Mouse (Mus musculus) thymus, adult 2 months (tissue): ENCODE measurements around the gene Ranbp10. TPM values are rescaled to one million over a fixed set of nuclear protein-coding genes. Genes with fewer than 3 reads are reported as not detected.

Source experiments
- DNase-seq: peaks from one replicate; pipeline ENCODE4 v3.0.0; 2021
- H3K27ac ChIP-seq: fragments of 200-500 bp; 2 replicates; pipeline ENCODE4 v1.5.1; 2012; ENCODE audit warnings: low read length, control low read depth; ENCODE audit not compliant: control insufficient read depth, insufficient read depth
- H3K27me3 ChIP-seq: fragments of 200-500 bp; 2 replicates; pipeline ENCODE4 v1.6.1; 2012; ENCODE audit warnings: mild to moderate bottlenecking, low read length, moderate library complexity, mixed read lengths; ENCODE audit not compliant: control insufficient read depth, insufficient read depth
- H3K36me3 ChIP-seq: fragments of 200-500 bp; 2 replicates; pipeline ENCODE4 v1.6.1; 2012; ENCODE audit warnings: mild to moderate bottlenecking, low read length, moderate library complexity; ENCODE audit not compliant: control insufficient read depth, insufficient read depth
- H3K4me1 ChIP-seq: fragments of 200-500 bp; replicated peaks from 2 replicates; pipeline ENCODE4 v1.6.1; 2012; ENCODE audit warnings: low read length; ENCODE audit not compliant: control insufficient read depth, insufficient read depth
- H3K4me3 ChIP-seq: fragments of 200-500 bp; 2 replicates; pipeline ENCODE4 v1.5.1; 2012; ENCODE audit warnings: mild to moderate bottlenecking, low read length, control low read depth, moderate library complexity; ENCODE audit not compliant: control insufficient read depth, insufficient read depth
- CTCF ChIP-seq: fragments of 200-500 bp; IDR thresholded peaks from 2 replicates; pipeline ENCODE4 v1.5.1; 2012; ENCODE audit warnings: mild to moderate bottlenecking, control low read depth, low read length, moderate library complexity, borderline replicate concordance; ENCODE audit not compliant: control insufficient read depth, poor library complexity, insufficient read depth; ENCODE audit errors: extremely low read depth
- POLR2A ChIP-seq: fragments of 200-500 bp; IDR thresholded peaks from 2 replicates; pipeline ENCODE4 v1.6.1; 2012; ENCODE audit warnings: mild to moderate bottlenecking, low read length, control low read depth, moderate library complexity; ENCODE audit not compliant: control insufficient read depth, poor library complexity, insufficient read depth; ENCODE audit errors: extremely low read depth
- WGBS: fragments of 180-500 bp; shearing (Covaris S2); methylation state at CpG from one replicate; pipeline ENCODE4 v1.1.7; 2018; 5-methylcytosine and 5-hydroxymethylcytosine counted together
- polyA plus RNA-seq: library from polyadenylated mRNA; depleted of rRNA; stranded (reverse); fragments of >200 nt; gene quantifications from 2 replicates; pipeline ENCODE4 v1.2.3, GENCODE M21; 2012; rRNA removed

Gene Ranbp10
- polyA plus RNA-seq, 1 experiment = 47.1 TPM

DNA sequence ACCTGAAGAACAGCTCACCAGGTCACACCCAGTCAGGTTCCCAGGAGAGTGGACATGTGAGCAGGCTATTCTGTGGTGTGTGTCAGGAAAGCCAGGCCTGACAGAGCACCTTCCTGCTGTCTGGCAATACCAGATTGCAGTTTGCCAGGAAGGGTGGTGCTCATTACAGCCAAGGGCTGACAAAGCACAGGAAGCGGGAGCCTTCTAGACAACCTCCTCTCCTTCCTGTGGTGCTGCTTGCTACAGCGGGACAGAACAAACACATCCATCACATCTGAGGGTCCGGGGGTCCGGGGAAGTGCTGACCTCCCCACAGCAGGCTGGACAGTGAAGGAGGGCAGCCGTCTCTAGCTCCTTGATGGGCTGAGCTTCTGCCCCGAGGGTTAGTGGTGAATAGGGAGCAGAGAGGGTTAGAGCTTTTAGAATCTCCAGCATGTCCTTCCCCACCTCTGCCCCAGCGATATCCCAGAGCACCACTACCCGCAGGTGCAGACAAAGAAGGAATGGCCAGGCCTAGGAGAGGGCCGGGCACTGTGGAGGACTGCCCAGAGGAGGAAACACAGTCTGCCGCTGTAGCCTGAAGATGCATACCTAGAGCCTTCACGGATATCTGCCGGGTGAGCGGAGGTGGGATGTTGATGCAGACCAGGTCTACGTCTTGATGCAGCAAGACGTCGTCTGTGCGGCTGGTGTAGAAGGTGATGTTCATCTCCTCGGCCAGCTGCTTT, 99.6 kb downstream of the Ranbp10 start:
- 69% methylated on average over 18 of the region's 18 CpGs for WGBS
- Histone ChIP-seq H3K27me3 (no peaks in the 10 kb centered on the region), H3K27ac (no peak overlapping the region), H3K36me3 (no peaks in the 10 kb centered on the region), H3K4me1 (peaks cover 15% of the 10 kb centered on the region), H3K4me3 (no peak overlapping the region)
- DNase-seq = no peak
- TF ChIP-seq POLR2A = no peak
- TF ChIP-seq CTCF = no peak

GRCm38 (mm10) chr8:105725726-105726125, 101.4 kb downstream of the Ranbp10 start:
- no peak overlapping the region for H3K4me3 ChIP-seq
- TF ChIP-seq CTCF = no peak
- TF ChIP-seq POLR2A = no peak
- H3K27me3 ChIP-seq = no peaks in the 10 kb centered on the region
- H3K27ac ChIP-seq = no peak overlapping the region
- DNase-seq = no peak
- H3K4me1 ChIP-seq = peaks cover 15% of the 10 kb centered on the region
- H3K36me3 ChIP-seq = no peaks in the 10 kb centered on the region
- WGBS = 90% methylated on average over 5 of the region's 5 CpGs

GRCm38 (mm10) chr8:105722861-105723260, 104.3 kb downstream of the Ranbp10 start:
- Histone ChIP-seq H3K36me3 (no peaks in the 10 kb centered on the region), H3K4me1 (peaks cover 12% of the 10 kb centered on the region), H3K27me3 (no peaks in the 10 kb centered on the region), H3K4me3 (no peak overlapping the region), H3K27ac (no peak overlapping the region)
- no peak for DNase-seq
- 95% methylated on average over 9 of the region's 9 CpGs for WGBS
- TF ChIP-seq CTCF (no peak), POLR2A (no peak)

DNA sequence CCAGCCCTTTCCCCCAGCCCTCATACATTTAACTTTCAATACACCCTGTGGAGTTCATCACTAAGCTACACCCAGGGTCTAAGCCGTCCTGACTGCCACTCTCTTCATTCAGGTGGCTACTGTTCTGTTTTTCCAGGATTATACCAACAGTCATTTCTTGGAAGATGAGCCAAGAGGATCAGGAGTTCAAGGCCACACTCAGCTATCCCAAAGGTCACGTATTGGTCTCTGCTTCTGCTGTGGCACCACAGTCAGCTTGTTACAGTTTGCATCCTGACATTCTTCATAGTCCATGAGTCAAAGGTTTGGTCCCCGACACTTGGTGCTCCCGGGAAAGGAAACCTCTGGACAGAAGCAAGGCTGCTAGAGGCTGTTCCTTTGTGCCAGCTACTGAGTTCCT, 107.5 kb downstream of the Ranbp10 start:
- TF ChIP-seq CTCF = no peak
- TF ChIP-seq POLR2A = no peak
- Histone ChIP-seq H3K4me3 (no peak overlapping the region), H3K4me1 (no peaks in the 10 kb centered on the region), H3K27me3 (no peaks in the 10 kb centered on the region), H3K36me3 (no peaks in the 10 kb centered on the region), H3K27ac (no peak overlapping the region)
- DNase-seq = no peak
- 97% methylated on average over 4 of the region's 4 CpGs for WGBS

Other genes with a start within 250 kb of the Ranbp10 start
- gene Ripor1, start 222.1 kb downstream of the Ranbp10 start, polyA plus RNA-seq = 125 and 128 TPM in 2 replicates
- gene Ctcf, start 190.8 kb downstream of the Ranbp10 start, polyA plus RNA-seq = 67.0 and 89.4 TPM in 2 replicates
- 0.52 and 1.00 TPM in 2 replicates for gene Agrp, start 190.0 kb downstream of the Ranbp10 start, polyA plus RNA-seq
- gene Carmil2, start 141.1 kb downstream of the Ranbp10 start, polyA plus RNA-seq = 408 and 419 TPM in 2 replicates
- 118 and 122 TPM in 2 replicates for gene Acd, start 126.2 kb downstream of the Ranbp10 start, polyA plus RNA-seq
- 29.7 and 30.7 TPM in 2 replicates for gene Pard6a, start 126.2 kb downstream of the Ranbp10 start, polyA plus RNA-seq
- gene 4933405L10Rik, start 119.7 kb downstream of the Ranbp10 start, polyA plus RNA-seq = not detected in 2 replicates
- gene Enkd1, start 119.1 kb downstream of the Ranbp10 start, polyA plus RNA-seq = 46.7 and 53.9 TPM in 2 replicates
- gene Gfod2, start 68.7 kb downstream of the Ranbp10 start, polyA plus RNA-seq = 7.3 and 8.5 TPM in 2 replicates
- gene Tsnaxip1, start 381 bp upstream of the Ranbp10 start, polyA plus RNA-seq = 0.05 TPM in 2 replicates
- gene Cenpt, start 25.9 kb upstream of the Ranbp10 start, polyA plus RNA-seq = 53.2 TPM in 2 replicates
- 75.3 and 84.9 TPM in 2 replicates for gene Thap11, start 27.8 kb upstream of the Ranbp10 start, polyA plus RNA-seq
- 52.4 and 54.4 TPM in 2 replicates for gene Nutf2, start 33.2 kb upstream of the Ranbp10 start, polyA plus RNA-seq
- 193 and 207 TPM in 2 replicates for gene Edc4, start 53.5 kb upstream of the Ranbp10 start, polyA plus RNA-seq
- gene Nrn1l, start 66.2 kb upstream of the Ranbp10 start, polyA plus RNA-seq = 5.0 and 5.3 TPM in 2 replicates
- 51.2 and 56.5 TPM in 2 replicates for gene Pskh1, start 73.1 kb upstream of the Ranbp10 start, polyA plus RNA-seq
- gene Ctrl, start 106.5 kb upstream of the Ranbp10 start, polyA plus RNA-seq = 6.9 and 8.4 TPM in 2 replicates
- 375 and 484 TPM in 2 replicates for gene Psmb10, start 111.1 kb upstream of the Ranbp10 start, polyA plus RNA-seq
- gene Lcat, start 116.0 kb upstream of the Ranbp10 start, polyA plus RNA-seq = 5.3 and 6.0 TPM in 2 replicates
- gene Slc12a4, start 138.7 kb upstream of the Ranbp10 start, polyA plus RNA-seq = 69.3 TPM in 2 replicates
- gene Dpep3, start 152.1 kb upstream of the Ranbp10 start, polyA plus RNA-seq = 0.09 TPM in 1 of 2 replicates, not detected in the other
- 19.8 and 22.3 TPM in 2 replicates for gene Dus2, start 164.0 kb upstream of the Ranbp10 start, polyA plus RNA-seq
- gene Dpep2nb, start 178.6 kb upstream of the Ranbp10 start, polyA plus RNA-seq = not detected in 2 replicates
- 16.7 and 20.3 TPM in 2 replicates for gene Ddx28, start 184.5 kb upstream of the Ranbp10 start, polyA plus RNA-seq
- 161 and 186 TPM in 2 replicates for gene Nfatc3, start 231.5 kb upstream of the Ranbp10 start, polyA plus RNA-seq